Mouse (Mus musculus): ENCODE data around the gene Wwox. TPM values are rescaled to one million over a fixed set of nuclear protein-coding genes. Genes with fewer than 3 reads are reported as not detected.

Wwox gene
- polyA plus RNA-seq, 1 experiment, result 14.9 TPM

GRCm38 (mm10) chr8:114882504-114882903 is 443.0 kb downstream of the Wwox start:
- no peak for TF ChIP-seq POLR2A (IDR thresholded peaks at IDR 0.05; ENCODE audit: control insufficient read depth, low read depth, low read length)
- no peak for TF ChIP-seq CTCF (IDR thresholded peaks at IDR 0.05; ENCODE audit: control insufficient read depth, insufficient read depth, insufficient replicate concordance, low read depth, low read length)
- no peak overlapping the region for H3K27ac ChIP-seq (ENCODE audit: control insufficient read depth, insufficient read depth, low read depth, low read length)
- no peaks in the 10 kb centered on the region for H3K27me3 ChIP-seq (ENCODE audit: control insufficient read depth, insufficient read depth, low read length)

DNA sequence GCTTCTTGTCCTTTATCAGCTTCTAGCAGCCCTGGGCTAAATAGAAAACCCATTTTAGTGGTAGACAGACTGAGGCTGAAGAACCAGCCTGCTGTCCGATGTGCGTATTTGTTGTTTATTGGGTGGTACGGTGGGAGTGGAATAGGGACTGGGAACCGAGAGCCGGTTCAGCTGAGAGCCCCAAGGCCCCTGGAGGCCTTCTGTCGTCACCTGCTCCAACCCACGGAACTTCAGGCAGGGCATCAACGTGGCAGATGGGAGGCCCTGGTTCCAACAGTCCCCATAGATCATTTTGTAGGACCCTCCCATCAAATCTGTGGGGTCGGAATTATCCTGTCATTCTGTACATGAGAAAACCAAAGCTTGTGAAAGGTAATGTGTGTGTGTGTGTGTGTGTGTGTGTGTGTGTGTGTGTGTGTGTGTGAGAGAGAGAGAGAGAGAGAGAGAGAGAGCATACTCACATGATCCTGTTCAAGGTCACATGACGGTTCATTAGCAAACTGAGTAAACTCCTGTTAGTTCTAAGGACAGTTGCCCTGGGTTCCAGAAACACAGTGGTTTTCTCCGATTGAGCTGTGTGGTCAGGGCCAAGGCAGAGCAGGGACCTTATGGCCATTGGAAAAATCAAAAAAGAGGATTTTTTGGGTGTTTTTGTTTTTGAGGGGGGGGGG is 443.6 kb downstream of the Wwox start:
- TF ChIP-seq CTCF (IDR thresholded peaks at IDR 0.05; ENCODE audit: control insufficient read depth, insufficient read depth, insufficient replicate concordance, low read depth, low read length) (no peak), POLR2A (IDR thresholded peaks at IDR 0.05; ENCODE audit: control insufficient read depth, low read depth, low read length) (no peak)
- H3K27me3 ChIP-seq (ENCODE audit: control insufficient read depth, insufficient read depth, low read length), result no peaks in the 10 kb centered on the region
- H3K36me3 ChIP-seq (ENCODE audit: control insufficient read depth, insufficient read depth, low read length), result no peaks in the 10 kb centered on the region
- H3K4me1 ChIP-seq (ENCODE audit: control insufficient read depth, insufficient read depth, low read length), result no peaks in the 10 kb centered on the region
- H3K27ac ChIP-seq (ENCODE audit: control insufficient read depth, insufficient read depth, low read depth, low read length), result no peak overlapping the region
- no peak overlapping the region for H3K4me3 ChIP-seq (ENCODE audit: control insufficient read depth, low read depth, low read length)

More at GRCm38 (mm10) chr8:114882504-114882903, 443.0 kb downstream of the Wwox start:
- no peaks in the 10 kb centered on the region for H3K4me1 ChIP-seq (ENCODE audit: control insufficient read depth, insufficient read depth, low read length)
- H3K4me3 ChIP-seq (ENCODE audit: control insufficient read depth, low read depth, low read length), result no peak overlapping the region
- no peaks in the 10 kb centered on the region for H3K36me3 ChIP-seq (ENCODE audit: control insufficient read depth, insufficient read depth, low read length)

DNA sequence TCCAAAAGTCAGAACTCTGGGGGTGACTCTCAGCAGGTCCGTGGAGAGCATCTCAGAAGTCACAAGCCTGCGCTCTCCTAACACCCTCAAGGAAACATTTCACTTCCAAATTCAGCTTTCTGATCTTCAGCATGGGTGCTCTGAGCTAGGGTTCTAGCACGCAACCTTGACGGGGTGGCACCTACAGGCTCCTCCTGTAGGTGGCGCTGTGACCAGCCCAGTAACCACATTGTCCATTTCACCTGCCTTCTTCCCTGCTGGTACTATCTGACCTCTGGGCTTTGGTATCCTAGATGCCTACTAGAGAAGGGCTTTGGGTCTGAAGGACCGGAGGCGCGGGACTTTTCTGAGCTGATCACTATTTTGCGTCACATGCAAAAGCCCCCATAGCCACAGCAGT is 444.5 kb downstream of the Wwox start:
- H3K27me3 ChIP-seq (ENCODE audit: control insufficient read depth, insufficient read depth, low read length), result no peaks in the 10 kb centered on the region
- no peak overlapping the region for H3K27ac ChIP-seq (ENCODE audit: control insufficient read depth, insufficient read depth, low read depth, low read length)
- no peak overlapping the region for H3K4me3 ChIP-seq (ENCODE audit: control insufficient read depth, low read depth, low read length)
- no peaks in the 10 kb centered on the region for H3K36me3 ChIP-seq (ENCODE audit: control insufficient read depth, insufficient read depth, low read length)
- TF ChIP-seq POLR2A (IDR thresholded peaks at IDR 0.05; ENCODE audit: control insufficient read depth, low read depth, low read length) (no peak), CTCF (IDR thresholded peaks at IDR 0.05; ENCODE audit: control insufficient read depth, insufficient read depth, insufficient replicate concordance, low read depth, low read length) (peak; percentile 90)
- H3K4me1 ChIP-seq (ENCODE audit: control insufficient read depth, insufficient read depth, low read length), result no peaks in the 10 kb centered on the region

GRCm38 (mm10) chr8:114885026-114885592 is 445.7 kb downstream of the Wwox start:
- Histone ChIP-seq H3K36me3 (ENCODE audit: control insufficient read depth, insufficient read depth, low read length) (no peaks in the 10 kb centered on the region), H3K27me3 (ENCODE audit: control insufficient read depth, insufficient read depth, low read length) (no peaks in the 10 kb centered on the region), H3K27ac (ENCODE audit: control insufficient read depth, insufficient read depth, low read depth, low read length) (no peak overlapping the region), H3K4me3 (ENCODE audit: control insufficient read depth, low read depth, low read length) (no peak overlapping the region), H3K4me1 (ENCODE audit: control insufficient read depth, insufficient read depth, low read length) (peaks cover 2% of the 10 kb centered on the region)
- TF ChIP-seq POLR2A (IDR thresholded peaks at IDR 0.05; ENCODE audit: control insufficient read depth, low read depth, low read length), result no peak

DNA sequence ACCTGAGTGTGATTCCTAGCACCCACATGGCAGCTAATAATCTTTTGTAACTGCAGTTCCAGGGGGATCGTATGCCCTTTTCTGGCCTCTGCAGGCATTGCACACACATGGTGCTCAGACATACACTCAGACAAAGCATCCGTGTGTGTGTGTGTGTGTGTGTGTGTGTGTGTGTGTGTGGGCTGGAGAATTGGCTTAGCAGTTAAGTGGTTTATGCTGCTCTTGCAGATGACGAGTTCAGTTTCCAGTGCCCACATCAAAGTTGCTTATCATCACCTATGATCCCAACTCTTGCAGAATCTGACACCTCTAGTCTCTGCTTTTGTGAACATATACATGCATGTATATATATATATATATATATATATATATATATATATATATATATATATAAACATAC is 448.9 kb downstream of the Wwox start:
- TF ChIP-seq POLR2A (IDR thresholded peaks at IDR 0.05; ENCODE audit: control insufficient read depth, low read depth, low read length), result no peak
- no peak for TF ChIP-seq CTCF (IDR thresholded peaks at IDR 0.05; ENCODE audit: control insufficient read depth, insufficient read depth, insufficient replicate concordance, low read depth, low read length)
- Histone ChIP-seq H3K27me3 (ENCODE audit: control insufficient read depth, insufficient read depth, low read length) (no peaks in the 10 kb centered on the region), H3K4me3 (ENCODE audit: control insufficient read depth, low read depth, low read length) (no peak overlapping the region), H3K36me3 (ENCODE audit: control insufficient read depth, insufficient read depth, low read length) (no peaks in the 10 kb centered on the region), H3K4me1 (ENCODE audit: control insufficient read depth, insufficient read depth, low read length) (peaks cover 9% of the 10 kb centered on the region), H3K27ac (ENCODE audit: control insufficient read depth, insufficient read depth, low read depth, low read length) (no peak overlapping the region)

- peaks cover 9% of the 10 kb centered on the region for H3K4me1 ChIP-seq (ENCODE audit: control insufficient read depth, insufficient read depth, low read length)
- H3K4me3 ChIP-seq (ENCODE audit: control insufficient read depth, low read depth, low read length), result no peak overlapping the region
- no peaks in the 10 kb centered on the region for H3K36me3 ChIP-seq (ENCODE audit: control insufficient read depth, insufficient read depth, low read length)
- TF ChIP-seq POLR2A (IDR thresholded peaks at IDR 0.05; ENCODE audit: control insufficient read depth, low read depth, low read length) (no peak), CTCF (IDR thresholded peaks at IDR 0.05; ENCODE audit: control insufficient read depth, insufficient read depth, insufficient replicate concordance, low read depth, low read length) (no peak)
- no peaks in the 10 kb centered on the region for H3K27me3 ChIP-seq (ENCODE audit: control insufficient read depth, insufficient read depth, low read length)
- no peak overlapping the region for H3K27ac ChIP-seq (ENCODE audit: control insufficient read depth, insufficient read depth, low read depth, low read length)
Measured at GRCm38 (mm10) chr8:114889578-114890374, 450.3 kb downstream of the Wwox start.

- TF ChIP-seq CTCF (IDR thresholded peaks at IDR 0.05; ENCODE audit: control insufficient read depth, insufficient read depth, insufficient replicate concordance, low read depth, low read length), result no peak
- TF ChIP-seq POLR2A (IDR thresholded peaks at IDR 0.05; ENCODE audit: control insufficient read depth, low read depth, low read length), result no peak
Measured at GRCm38 (mm10) chr8:114890478-114890877, 451.0 kb downstream of the Wwox start.

More at GRCm38 (mm10) chr8:114890478-114890877, 451.0 kb downstream of the Wwox start:
- H3K4me1 ChIP-seq (ENCODE audit: control insufficient read depth, insufficient read depth, low read length), result peaks cover 9% of the 10 kb centered on the region
- no peaks in the 10 kb centered on the region for H3K27me3 ChIP-seq (ENCODE audit: control insufficient read depth, insufficient read depth, low read length)
- no peaks in the 10 kb centered on the region for H3K36me3 ChIP-seq (ENCODE audit: control insufficient read depth, insufficient read depth, low read length)
- no peak overlapping the region for H3K4me3 ChIP-seq (ENCODE audit: control insufficient read depth, low read depth, low read length)
- no peak overlapping the region for H3K27ac ChIP-seq (ENCODE audit: control insufficient read depth, insufficient read depth, low read depth, low read length)
